Mouse (Mus musculus) C2C12 (cell line): ENCODE data around the gene Scgb1b30.

Experiments
- CEBPB ChIP-seq: IDR thresholded peaks from one replicate; pipeline ENCODE4 v1.6.1; 2011; ENCODE audit warnings: low read depth, mild to moderate bottlenecking, control low read depth, moderate library complexity
- CTCF ChIP-seq: IDR thresholded peaks from one replicate; pipeline ENCODE4 v1.5.1; 2011; ENCODE audit not compliant: control insufficient read depth, insufficient read depth, insufficient read length
- FOSL1 ChIP-seq: IDR thresholded peaks from one replicate; pipeline ENCODE4 v1.8.0; 2011; ENCODE audit warnings: mild to moderate bottlenecking, low read length; ENCODE audit not compliant: poor library complexity, insufficient read depth, severe bottlenecking
- MAX ChIP-seq: IDR thresholded peaks from one replicate; pipeline ENCODE4 v1.6.1; 2011; ENCODE audit warnings: mild to moderate bottlenecking, control low read depth
- MYOG ChIP-seq: IDR thresholded peaks from one replicate; pipeline ENCODE4 v1.6.1; 2011; ENCODE audit not compliant: control insufficient read depth, insufficient read length; ENCODE audit errors: extremely low read depth
- USF1 ChIP-seq: IDR thresholded peaks from one replicate; pipeline ENCODE4 v1.6.1; 2011; ENCODE audit warnings: low read depth, mild to moderate bottlenecking, control low read depth, moderate library complexity

DNA sequence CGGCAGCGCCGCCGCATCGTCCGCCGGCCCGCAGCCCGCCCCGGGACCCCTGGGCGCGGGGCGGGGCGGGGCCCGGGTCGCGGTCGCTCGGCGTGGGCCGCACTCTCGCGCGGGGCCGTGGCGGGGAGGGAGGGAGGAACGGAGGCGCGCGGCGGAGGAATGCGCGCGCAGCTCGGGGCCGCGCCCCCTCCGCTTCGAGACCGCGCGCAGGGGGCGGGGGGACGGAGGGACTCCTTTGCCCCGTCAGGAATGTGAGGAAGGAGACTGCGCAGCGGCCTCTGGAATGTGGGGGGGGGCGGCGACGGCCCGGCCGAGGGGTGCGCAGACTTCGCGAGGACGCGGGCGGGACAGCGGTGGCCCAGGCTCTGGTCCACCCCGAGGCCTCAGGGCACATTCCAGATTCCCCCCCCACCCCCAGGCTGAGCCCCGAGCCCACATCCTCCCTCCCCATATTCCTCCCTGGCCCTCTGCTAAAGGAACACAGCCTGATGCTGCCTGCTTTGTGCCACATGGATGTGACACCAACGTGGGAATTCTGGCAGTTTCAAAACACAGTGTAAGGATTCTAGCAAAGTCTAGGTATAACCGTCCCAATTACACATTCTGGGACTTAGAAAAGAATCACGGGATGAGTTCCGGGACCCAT lies 38.0 kb downstream of the Scgb1b30 start, which contains the start of gene Wtip:
- TF ChIP-seq CTCF (no peak), MAX (no peak), USF1 (no peak), MYOG (no peak), FOSL1 (no peak), CEBPB (no peak)
